Mouse (Mus musculus) heart, adult 18-20 months (tissue): Measurements from ENCODE around the gene Cpeb3. TPM values are rescaled to one million over a fixed set of nuclear protein-coding genes. Genes with fewer than 3 reads are reported as not detected.
"Not testable (repeated sequence)": the region's sequence is repeated elsewhere in the genome, so short reads cannot be mapped to it uniquely, and the experiment has no call there.

Experiments
- DNase-seq, 2 experiments: peaks; one replicate each; pipeline ENCODE4 v3.0.0; 2021 to 2022; ENCODE audit warnings: mixed read lengths in 1 of 2
- long read RNA-seq, 2 experiments: library from polyadenylated mRNA; stranded (forward); transcript quantifications; one replicate each; pipeline ENCODE4 v2.0.0; 2021
- total RNA-seq, 2 experiments: library from RNA; stranded (reverse); gene quantifications; 2 replicates each; pipeline ENCODE4 v1.2.3; 2021

Cpeb3 gene
- total RNA-seq, result 10 to 100 TPM; 75.0 to 78.1 TPM
- long read RNA-seq, experiment 1, full-length matches to known transcripts, result 2 of 18 reads
- long read RNA-seq, experiment 1, partial matches to known transcripts, result 3 of 18 reads
- long read RNA-seq, experiment 1, other reads (novel, unspliced or antisense), result 13 of 18 reads
- long read RNA-seq, experiment 2, partial matches to known transcripts, result 0 of 11 reads
- long read RNA-seq, experiment 2, other reads (novel, unspliced or antisense), result 11 of 11 reads

- DNase-seq, result peak; percentile 22 to 70
Measured at GRCm38 (mm10) chr19:37208176-37208755, at the start of gene Cpeb3. Gene Cpeb3, minus strand, starts transcription at chr19:37208601.

GRCm38 (mm10) chr19:37255321-37255720, 46.9 kb upstream of the Cpeb3 start:
- no peak for DNase-seq

GRCm38 (mm10) chr19:37252104-37252503, 43.7 kb upstream of the Cpeb3 start:
- no peak for DNase-seq

GRCm38 (mm10) chr19:37248199-37248598, 39.8 kb upstream of the Cpeb3 start:
- DNase-seq, result no peak

- no peak for DNase-seq
Measured at GRCm38 (mm10) chr19:37246859-37247258, 38.5 kb upstream of the Cpeb3 start.

GRCm38 (mm10) chr19:37242707-37243106, 34.3 kb upstream of the Cpeb3 start:
- no peak for DNase-seq

GRCm38 (mm10) chr19:37241201-37241600, 32.8 kb upstream of the Cpeb3 start:
- DNase-seq, result no peak

GRCm38 (mm10) chr19:37239096-37239495, 30.7 kb upstream of the Cpeb3 start:
- DNase-seq, result peak in 1 of 2 experiments; percentile 33

GRCm38 (mm10) chr19:37238651-37239050, 30.2 kb upstream of the Cpeb3 start:
- peak; percentile 28 to 29 for DNase-seq

- peak in 1 of 2 experiments; percentile 15 for DNase-seq
Measured at GRCm38 (mm10) chr19:37237712-37238437, 29.5 kb upstream of the Cpeb3 start.

GRCm38 (mm10) chr19:37237306-37237705, 28.9 kb upstream of the Cpeb3 start:
- no peak for DNase-seq

GRCm38 (mm10) chr19:37235818-37236217, 27.4 kb upstream of the Cpeb3 start:
- DNase-seq, result no peak

GRCm38 (mm10) chr19:37233561-37234539, 25.4 kb upstream of the Cpeb3 start:
- no peak for DNase-seq

GRCm38 (mm10) chr19:37232598-37232997, 24.2 kb upstream of the Cpeb3 start:
- not testable (repeated sequence) for DNase-seq

GRCm38 (mm10) chr19:37225197-37225862, 16.9 kb upstream of the Cpeb3 start:
- DNase-seq, result no peak

GRCm38 (mm10) chr19:37214711-37215110, 6.3 kb upstream of the Cpeb3 start:
- peak; percentile 48 to 52 for DNase-seq

GRCm38 (mm10) chr19:37211416-37211815, 3.0 kb upstream of the Cpeb3 start:
- DNase-seq, result no peak

GRCm38 (mm10) chr19:37210457-37210856, 2.1 kb upstream of the Cpeb3 start:
- no peak for DNase-seq

GRCm38 (mm10) chr19:37209467-37210128, 1.2 kb upstream of the Cpeb3 start:
- DNase-seq, result no peak

GRCm38 (mm10) chr19:37208986-37209385, 585 bp upstream of the Cpeb3 start:
- DNase-seq, result no peak
